Mouse (Mus musculus) c-Kit-negative CD71-positive TER-119-positive erythroid progenitor cells, embryonic 14.5 days (primary cell): Measurements from ENCODE around the gene Hexb.

Source experiments
- DNase-seq: peaks from one replicate; pipeline ENCODE4 v3.0.0-alpha.2; 2013; ENCODE audit warnings: low read depth, low spot score

Hexb gene

GRCm38 (mm10) chr13:97224341-97224982 lies 26.3 kb upstream of the Hexb start:
- no peak for DNase-seq

DNA sequence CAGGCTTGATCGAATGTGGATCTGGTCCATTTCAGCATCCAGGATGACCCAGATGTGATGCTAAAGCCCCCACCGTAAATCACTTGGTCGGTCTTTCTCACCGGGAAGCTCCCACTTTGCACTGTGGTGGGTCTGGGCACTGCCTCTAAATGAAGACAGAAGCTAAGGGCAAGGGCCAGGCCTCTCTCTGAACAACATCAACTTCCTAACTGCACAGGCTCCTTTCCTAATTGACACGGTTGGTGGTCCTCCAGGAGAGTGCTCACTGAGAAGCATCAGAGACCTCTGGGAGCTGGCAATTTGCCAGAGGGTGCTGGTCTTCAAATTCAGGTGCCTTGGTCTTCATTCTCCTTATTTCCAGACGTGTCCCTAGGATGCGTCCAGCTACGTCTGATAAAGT lies 25.7 kb upstream of the Hexb start:
- DNase-seq: no peak

- DNase-seq: no peak
Measured at GRCm38 (mm10) chr13:97220022-97220421, 21.9 kb upstream of the Hexb start.

DNA sequence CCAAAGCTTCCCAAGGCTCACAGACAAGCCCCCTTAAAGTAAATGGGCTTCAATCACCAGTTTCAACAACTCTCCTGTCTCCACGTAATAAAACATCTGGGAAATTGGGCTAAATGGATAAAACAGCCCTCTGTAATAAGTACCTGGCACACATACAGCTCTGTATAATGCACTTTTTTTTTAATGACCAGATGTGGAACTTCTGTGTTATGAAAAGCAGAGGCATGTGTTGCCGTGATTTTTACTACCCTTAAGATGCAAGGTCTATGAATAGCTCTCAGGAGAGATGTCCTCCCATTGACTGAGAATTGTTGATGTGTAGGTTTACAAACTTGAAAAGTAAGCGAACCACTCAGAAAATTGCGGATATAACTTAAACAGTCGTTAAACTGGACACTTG lies 18.0 kb upstream of the Hexb start:
- no peak for DNase-seq

- no peak for DNase-seq
Measured at GRCm38 (mm10) chr13:97215563-97215962, 17.4 kb upstream of the Hexb start.

DNA sequence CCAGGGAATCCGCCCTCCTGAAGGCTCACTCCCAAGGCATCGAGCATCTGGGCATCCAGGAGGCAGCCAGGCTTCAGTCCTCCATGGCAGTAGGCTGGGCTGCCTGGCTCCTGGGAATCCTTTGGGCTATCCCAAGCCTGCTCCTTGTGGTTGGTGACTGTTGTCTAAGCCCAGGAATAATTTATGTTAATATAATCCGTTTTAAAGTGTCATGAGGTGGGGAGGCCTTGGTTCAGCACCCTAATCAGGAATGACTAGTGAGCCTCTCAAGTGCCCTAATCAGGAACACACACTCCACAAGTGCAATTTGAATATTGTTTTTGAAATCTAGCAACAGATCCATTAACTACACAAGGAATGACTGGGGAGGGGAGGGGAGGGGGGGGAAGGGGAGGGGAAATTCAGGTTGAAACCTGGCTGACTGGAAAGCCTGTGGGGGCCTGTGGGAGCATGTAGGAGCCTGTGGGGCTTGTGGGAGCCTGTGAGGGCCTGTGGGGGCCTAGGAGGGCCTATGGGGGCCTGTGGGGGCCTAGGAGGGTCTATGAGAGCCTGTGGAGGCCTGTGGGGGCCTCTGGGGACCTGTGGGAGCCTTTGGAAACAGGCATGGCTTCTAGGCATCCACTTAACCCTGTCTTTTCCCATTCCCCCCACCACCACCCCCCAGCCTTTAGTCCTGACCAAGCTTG lies 16.6 kb upstream of the Hexb start:
- DNase-seq: no peak

- DNase-seq: no peak
Measured at GRCm38 (mm10) chr13:97208500-97209010, 10.4 kb upstream of the Hexb start.

- no peak for DNase-seq
Measured at GRCm38 (mm10) chr13:97208112-97208478, 9.9 kb upstream of the Hexb start.

DNA sequence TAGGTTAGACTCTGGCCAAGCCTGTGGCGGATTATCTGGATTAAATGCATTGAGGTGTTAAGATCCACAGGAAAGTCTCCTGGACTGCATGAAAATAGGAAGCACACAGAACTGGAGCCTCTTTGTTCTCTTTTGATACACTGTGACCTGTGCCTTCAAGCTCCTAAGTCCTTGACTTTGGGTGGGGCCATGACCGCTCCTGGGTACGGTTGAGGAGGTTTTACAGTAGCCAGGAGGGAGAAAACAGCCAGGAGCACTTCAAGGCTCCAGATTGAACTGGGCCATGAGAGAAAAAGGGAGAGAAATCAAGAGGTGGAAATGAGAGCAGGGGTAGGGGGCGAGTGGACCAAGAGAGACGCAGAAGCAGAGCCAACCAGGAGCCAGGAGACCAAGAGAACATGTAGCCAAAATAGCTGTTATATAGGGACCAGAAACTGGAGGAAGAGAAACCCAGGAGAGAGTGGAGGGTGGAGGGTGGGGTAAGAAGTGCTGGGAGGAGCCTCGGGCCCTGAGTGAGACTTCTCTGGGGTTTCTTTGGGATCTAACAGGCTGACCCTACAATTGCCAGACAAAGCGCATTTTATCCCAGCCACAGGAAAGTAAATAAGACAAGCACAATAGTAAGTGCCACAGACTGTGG lies 9.4 kb upstream of the Hexb start:
- DNase-seq: no peak

GRCm38 (mm10) chr13:97206046-97206445 lies 7.9 kb upstream of the Hexb start:
- DNase-seq: no peak

DNA sequence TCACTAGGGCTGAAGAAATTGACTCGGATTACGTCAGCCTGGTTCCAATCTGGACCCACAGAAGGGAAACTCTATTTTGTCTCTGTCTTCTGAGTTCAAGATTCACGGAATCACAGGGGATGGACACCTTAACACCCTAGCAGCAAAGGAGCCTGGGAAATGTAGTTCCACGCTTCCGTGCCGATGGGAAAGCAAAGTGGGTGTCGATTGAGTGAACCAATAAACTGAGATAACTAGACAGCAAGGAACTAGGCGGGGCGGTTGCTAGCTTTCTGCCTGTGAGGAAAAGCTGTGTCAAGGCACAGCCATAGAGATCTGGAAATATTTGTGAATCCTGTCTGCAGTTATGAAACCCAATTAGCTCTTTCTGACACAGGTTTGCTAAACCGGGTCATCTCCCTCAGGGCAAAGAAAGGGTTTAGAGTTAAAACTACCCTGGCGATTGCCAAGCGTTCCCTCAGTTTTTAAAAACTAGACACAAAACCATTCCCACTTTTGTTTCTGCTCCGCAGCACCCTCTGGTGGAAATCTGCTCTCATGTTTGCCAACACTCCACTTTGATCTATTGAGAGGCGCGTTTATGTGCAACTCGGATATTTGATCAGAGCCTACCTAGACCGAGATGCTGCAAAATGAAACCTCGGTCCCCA lies 7.0 kb upstream of the Hexb start:
- peak; percentile 51 for DNase-seq

- DNase-seq: no peak
Measured at GRCm38 (mm10) chr13:97201896-97202295, 3.7 kb upstream of the Hexb start.

- DNase-seq: no peak
Measured at GRCm38 (mm10) chr13:97201076-97201475, 2.9 kb upstream of the Hexb start.

DNA sequence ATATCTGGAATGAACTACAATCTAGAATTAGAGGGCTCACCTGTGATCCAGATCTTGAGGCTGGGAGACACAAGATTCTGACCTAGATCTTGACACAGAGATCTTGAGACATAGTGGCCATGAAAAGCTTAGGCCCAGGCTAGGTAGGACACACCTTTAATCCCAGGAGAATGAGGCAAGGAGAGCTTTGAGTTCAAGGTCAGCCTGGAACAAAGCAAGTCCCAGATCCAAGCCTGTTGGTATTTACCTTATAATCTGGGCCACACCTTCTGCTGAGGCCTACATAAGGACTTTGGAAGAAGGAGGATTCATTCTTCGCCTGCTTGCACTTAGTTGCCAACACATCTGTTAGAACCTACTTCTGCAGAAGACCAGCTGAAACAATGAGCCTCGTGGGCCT lies 966 bp upstream of the Hexb start:
- DNase-seq: no peak

DNA sequence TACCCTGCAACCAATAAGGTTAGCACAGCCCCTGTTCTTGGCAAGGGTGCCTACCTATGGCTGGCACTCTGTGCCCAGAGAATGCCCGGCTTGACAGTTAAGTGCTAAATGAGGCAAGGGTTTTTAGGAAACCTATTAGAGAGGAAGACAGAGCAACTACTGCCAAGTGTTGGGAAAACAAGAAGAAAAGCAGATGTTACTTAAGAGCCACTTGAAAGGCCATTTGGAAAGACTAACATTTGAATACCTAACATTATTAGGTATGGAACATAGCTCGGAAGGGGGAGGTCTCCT lies 1.3 kb downstream of the Hexb start:
- DNase-seq: no peak

GRCm38 (mm10) chr13:97196186-97196924 lies 1.8 kb downstream of the Hexb start:
- no peak for DNase-seq

- no peak for DNase-seq
Measured at GRCm38 (mm10) chr13:97193420-97193819, 4.7 kb downstream of the Hexb start.

- DNase-seq: no peak
Measured at GRCm38 (mm10) chr13:97192649-97193048, 5.5 kb downstream of the Hexb start.

GRCm38 (mm10) chr13:97187693-97188092 lies 10.5 kb downstream of the Hexb start:
- no peak for DNase-seq

DNA sequence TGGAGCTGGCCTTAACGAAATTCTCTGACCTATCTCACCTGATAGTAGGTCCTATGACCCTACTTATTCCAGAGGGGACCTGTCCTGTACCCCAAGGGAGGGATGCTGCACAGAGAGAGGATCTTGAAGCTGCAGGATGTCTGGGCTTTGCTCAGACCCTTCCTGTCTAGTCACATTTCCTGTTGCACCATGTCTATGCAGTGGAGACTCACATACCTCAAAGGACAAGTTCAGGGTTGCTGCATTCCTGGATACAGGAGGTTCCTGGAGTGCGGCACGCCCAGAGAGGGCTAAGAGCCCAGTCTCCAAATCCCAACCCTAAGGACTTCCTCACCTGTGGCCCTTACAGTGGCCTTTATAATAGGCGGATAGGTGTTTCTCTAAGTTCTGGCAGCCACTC lies 11.8 kb downstream of the Hexb start:
- DNase-seq: no peak

- no peak for DNase-seq
Measured at GRCm38 (mm10) chr13:97184656-97185055, 13.5 kb downstream of the Hexb start.

DNA sequence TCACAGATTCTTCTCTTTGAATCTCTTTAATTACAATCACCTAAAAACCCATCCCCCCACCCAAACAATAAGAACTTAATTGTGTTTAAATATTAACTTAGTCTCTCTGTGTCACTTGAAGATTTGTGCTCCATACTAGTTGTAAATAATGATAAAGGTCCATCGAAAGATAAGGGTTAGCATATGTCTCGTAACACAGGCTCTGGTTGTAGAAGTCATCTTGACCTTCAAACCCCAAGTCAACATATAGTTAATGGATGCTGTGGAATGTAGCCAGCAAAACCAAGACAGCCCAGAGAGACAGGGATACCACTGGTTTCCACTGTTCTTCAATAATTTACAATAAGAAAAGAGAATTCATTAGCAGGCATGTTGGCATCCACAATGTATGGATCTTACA lies 14.0 kb downstream of the Hexb start:
- no peak for DNase-seq
